Mouse (Mus musculus): ENCODE results near the gene Tmem132a.

Tmem132a gene

DNA sequence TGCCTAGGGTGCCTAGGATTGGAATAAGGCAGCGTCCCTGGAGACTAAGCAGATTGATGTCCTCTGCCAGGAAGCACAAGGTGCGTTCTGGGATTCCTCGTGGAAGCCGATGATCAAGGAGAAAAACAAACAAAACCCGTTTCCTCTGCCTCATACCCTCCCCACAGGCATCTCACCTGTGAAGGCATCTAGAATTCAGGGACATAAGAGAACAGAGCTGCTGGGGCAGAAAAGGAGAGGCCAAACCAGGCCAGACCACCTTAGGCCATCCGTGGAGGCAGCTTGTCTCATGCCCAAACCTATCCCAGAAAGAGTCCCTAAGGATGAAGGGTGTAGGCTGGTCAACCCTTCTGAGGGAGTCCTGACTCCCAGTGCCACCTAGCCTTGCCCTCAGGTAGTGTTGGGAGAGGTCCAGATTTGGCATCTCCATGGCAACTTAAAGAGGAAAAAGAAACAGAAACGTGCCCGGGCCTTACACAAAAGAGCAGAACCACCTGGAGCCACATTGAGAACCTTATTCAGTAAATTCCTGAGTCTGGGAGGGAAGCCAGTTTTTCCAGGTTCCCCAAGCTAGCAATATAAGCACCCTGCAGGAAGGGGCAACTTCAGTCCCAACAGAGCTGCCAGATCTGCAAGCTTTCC lies at the start of gene Tmem132a:
Tmem132a (minus strand) TSS at position 55 of the 642 bp plus-strand sequence.
- no peak for DNase-seq (ENCODE audit: low read depth)

DNA sequence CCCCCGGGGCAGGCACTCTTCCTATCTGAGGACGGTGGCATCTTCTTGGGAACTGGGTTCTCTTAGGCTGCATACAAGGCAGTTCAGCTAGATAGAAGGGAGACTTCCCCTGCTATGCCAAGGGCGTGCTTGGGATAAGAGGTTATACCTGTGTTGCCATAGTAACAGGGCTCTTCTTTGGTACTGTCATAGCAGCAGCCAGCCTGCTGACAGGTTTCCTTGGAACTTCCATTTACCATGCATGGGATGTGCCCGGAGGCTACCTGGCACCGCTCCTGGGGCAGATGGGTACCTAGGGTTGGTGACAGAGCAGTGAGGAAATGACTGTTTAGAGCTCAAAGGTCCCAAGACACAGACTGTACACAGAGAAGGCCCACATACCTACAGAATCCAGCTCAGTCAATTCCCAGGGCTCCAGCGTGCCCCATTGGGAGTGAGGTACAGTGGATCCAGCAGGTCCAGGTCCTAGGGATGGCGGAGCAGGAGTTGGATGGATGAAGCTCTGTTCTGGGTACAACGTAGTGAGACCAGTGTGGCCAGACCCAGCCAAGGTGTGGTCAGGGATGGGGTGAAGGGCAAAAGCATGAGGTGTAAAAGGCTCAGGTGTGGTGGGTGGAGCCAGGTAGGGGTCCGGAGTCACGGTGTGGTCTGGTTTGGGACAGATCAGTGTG lies 48.7 kb upstream of the Tmem132a start:
- DNase-seq (ENCODE audit: low read depth), result no peak

DNA sequence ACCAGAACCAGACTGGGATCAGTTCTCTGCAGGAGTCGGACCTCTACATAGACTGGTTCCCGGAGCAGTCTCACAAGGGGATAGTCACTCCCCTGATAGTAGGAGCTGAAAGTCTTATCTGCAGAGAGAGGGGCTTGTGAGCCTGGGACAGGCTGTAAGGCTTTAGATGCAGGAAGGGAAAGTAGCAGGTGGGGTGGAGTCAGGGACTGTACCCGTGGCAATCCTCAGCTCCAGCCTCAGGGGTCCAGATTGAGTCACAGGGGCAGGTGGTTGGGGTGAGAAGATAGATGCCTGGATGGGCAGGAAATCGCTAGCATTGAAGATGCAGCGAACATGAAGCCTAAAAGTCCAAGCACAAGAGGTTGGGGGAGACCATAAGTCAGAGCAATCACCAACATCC lies 46.8 kb upstream of the Tmem132a start:
- no peak for DNase-seq (ENCODE audit: low read depth)

DNA sequence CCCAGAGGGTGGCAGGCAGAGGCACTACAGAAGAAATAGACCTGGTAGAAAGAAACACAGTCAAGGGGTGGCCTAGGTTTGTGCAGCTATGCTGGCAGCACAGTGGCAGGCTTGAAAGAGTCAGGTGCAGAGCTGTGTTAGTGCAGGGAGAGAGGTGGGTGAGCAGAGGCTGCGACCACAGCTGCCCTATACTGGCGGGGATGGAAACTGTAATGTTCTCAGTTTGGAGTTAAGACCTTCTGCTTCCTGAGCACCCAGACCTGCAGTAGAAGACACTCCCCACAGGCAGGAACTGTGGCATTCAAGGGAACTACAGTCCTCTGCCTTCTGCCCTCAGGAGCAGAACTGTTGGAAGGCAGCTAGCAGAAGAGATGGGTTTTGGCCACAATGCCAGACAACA lies 45.1 kb upstream of the Tmem132a start:
- no peak for DNase-seq (ENCODE audit: low read depth)

DNA sequence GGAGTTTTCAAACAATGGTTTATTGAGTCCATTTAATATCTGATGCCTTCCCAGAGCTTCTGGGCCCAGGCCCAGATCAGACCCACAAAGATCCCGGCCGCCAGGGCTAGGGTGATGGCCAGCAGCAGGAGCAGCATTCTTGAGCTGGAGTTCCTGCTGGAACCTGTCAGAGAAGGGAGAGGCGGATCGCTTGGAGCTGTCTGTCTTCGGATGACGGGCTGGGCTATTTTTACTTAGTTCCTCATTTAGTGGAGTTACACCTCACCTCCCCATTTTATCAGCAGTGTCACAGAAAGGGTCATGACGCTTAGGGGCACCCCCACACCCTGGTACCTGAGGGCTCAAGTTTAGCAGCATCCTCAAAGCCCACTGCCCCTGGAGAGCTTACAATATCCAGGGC lies 44.6 kb upstream of the Tmem132a start:
- no peak for DNase-seq (ENCODE audit: low read depth)

DNA sequence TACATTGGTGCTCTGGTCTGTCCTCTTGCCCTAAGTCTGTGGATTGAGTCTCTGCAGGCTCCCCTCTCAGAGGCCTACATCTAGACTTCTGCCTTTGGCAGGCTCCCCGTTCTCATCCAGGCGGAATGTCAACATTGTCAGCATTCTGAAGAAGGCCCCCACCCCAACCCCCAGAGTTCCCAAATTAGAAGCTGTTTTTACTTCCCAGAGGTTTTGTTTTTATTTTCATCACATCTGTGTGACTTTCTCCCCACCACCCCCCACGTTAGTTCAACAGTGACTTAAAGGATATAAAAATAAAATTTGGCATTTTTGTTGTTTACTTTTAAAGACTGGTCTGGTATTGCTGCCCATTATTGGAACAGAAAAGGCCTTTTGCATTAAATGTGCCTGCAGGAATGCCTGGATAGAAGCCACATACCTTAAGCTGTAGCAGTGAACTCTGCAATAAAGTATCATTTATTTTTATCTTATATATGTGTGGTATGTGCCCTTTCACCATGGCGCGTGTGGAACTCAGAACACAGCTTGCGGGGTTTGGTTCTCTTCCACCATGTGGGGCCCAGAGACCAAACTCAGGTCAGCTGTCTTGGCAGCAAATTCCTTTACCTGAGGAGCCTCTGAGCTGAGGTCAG lies 39.5 kb upstream of the Tmem132a start:
- DNase-seq (ENCODE audit: low read depth), result no peak

DNA sequence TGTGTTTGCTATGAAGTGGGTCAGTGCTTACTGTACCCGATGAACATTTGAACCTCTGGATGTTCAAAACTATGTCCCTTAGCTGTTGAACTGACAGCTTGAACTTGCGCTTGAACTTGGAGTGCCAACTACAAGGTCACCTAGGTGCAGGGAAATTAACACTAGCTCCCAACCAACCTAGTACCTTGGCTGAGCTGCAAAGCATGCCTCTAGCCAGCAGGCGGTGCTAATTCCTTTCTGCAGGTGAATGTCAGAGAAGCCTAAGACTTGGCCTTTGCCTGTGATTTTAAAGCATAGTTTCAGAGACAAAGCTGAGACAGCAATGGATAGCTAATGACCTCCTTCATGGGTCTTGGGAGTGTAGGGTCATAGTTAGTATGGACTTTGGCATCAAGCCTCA lies 38.2 kb upstream of the Tmem132a start:
- peak; percentile 45 for DNase-seq (ENCODE audit: low read depth)

DNA sequence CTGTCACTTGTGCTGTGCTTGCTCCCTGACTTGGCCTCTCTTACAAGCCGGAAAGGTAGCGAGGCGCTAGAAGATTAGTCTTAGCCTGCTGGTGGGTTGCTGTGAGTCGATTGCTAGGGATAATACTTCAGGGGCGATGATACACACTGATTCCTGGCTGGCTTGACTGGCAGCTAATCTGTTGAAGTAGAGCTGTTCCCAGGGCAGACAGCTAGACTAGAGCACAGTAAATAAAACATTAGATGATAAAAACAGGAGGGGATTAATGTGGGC lies 35.9 kb upstream of the Tmem132a start:
- no peak for DNase-seq (ENCODE audit: low read depth)

DNA sequence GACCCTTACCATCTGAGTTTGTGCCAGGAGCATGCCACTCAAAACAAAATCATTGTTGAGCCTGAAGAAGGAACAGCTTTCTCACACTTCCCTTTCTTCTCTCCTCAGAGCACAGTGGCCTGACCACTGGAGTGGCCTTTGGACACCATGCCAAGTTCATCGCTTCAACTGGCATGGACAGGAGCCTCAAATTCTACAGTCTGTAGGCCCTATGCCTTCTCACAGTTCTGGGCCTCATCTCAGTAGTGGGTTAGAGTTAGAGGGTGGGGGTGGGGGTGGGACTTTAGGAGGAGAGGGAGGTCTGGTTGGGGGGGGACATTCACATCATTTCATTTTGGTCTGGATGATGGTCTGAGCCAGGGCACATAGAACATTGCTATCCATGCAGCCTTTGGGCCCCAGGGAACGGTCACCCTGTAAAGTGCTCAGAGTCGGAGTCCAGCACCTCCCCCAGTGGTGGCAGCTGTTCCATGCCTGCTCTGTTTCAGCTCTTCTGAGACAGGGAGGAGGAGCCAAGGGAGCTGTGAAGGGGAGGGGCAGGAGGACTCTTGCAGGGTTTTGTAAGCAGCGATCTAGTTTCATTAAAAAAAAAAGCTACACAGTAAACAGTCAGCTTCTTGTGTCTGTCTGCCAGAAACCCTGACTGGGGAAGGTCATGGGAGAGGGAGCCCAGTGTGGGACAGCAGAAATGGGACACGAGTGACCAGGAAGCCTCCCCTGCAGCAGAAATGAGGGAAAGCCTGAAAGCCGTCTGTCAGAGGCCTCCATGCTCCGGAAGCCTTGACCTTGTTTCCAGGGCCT lies 35.4 kb upstream of the Tmem132a start:
- DNase-seq (ENCODE audit: low read depth), result no peak

DNA sequence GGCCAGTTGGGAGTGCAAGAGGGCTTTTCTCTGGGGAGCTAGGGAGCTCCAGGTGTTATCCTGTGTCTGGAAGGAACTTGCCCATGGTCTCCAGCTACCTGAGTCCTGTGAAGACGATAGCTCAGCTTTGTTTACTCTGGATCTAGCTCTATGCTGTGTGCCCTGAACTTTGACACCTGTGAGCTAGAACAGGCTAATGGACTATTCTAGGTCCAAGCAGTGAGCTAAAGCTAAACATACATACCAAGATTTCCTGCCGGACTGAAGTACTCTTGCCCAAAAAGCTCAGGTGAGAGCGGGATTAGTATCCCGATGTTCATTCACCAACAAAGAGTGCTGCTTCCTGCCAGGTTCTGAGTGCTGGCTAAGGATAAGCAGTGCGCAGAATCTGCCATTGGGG lies 34.8 kb upstream of the Tmem132a start:
- no peak for DNase-seq (ENCODE audit: low read depth)

DNA sequence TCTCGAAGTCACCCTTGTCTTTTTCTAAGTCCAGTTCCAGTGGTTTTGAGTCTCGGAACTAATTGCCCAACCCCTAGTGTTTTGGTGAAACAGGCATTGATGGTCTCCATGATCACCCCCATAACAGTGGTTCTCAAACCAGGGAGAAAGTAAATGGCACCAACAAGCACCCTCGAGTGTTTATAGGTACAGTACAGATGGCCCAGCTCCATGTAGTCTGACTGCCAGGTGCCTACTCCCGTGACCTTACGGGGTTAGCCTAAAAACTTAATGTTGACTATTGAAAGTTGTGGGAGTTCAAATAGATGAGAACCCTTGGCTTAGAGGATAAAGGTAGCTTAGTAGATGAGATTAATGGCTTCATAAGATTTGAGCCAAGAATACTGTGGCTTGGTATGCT lies 31.3 kb upstream of the Tmem132a start:
- DNase-seq (ENCODE audit: low read depth), result no peak

DNA sequence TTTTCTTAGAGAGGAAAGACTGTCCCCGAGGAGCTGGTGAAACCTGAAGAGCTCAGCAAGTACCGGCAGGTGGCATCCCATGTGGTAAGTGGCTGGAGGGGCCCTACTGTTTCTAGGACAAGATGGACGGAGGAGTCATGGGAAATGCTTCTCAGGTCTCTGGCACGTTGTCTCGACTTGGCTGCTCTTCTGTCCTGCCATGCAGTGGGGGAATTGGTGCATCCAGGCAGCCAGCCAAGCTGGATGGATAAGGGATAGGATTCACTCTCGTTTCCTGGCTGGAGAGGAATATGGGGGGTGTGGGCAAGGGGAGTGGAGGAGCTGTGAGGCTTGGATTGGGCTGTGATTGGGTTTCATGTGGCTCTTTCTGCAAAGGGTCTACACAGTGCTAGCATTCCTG lies 30.6 kb upstream of the Tmem132a start:
- no peak for DNase-seq (ENCODE audit: low read depth)

DNA sequence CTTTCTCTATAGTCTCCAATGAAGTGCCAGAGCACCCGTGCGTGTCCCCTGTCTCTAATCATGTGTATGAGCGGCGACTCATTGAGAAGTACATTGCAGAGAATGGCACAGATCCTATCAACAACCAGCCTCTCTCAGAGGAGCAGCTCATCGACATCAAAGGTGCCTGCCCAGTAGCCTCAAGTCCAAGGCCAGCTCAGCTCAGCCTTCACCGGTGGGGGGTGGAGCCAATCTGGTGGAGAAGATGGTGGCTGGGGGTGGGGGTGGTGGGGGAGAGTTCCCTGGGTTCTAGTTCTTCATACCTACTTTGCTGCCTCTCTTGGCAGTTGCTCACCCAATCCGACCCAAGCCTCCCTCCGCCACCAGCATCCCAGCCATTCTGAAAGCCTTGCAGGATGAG lies 27.8 kb upstream of the Tmem132a start:
- no peak for DNase-seq (ENCODE audit: low read depth)

DNA sequence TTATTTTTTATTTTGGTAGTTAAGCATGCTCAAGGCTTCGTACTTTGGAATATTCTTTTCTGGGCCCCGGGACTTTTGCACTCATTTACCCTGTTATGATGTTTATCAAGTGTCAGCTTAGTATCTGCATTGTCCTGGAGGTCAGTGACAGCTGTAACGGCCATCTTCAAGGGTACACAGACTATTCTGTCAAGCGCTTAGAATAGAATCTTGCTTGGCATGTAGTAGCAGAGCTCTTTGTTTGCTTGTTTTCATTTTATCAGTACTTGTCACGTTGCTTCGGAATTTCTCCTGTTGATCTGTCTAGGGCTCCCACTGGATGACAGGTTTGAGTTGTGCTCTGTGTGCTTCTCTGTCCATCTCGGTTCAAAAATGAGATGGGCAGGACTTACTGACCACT lies 27.1 kb upstream of the Tmem132a start:
- DNase-seq (ENCODE audit: low read depth), result no peak

DNA sequence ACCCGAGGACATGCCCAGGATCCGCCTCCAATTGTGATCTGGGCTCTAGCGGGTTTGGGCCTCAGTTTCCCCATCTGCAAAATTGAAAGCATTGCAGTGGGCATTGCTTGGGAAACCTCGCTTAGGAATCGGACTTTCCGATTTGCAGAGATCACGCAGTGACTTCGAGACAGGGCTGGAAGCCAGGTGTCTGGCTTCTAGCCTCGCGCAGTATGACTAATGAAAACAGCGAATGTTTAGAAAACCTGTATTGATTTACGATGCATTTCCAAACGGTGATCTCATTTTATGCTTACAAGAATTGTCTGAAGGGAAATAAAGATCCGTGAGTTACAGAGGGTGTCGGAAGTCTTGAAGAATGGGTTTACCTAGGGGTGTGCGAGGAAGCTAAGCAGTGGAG lies 26.0 kb upstream of the Tmem132a start:
- DNase-seq (ENCODE audit: low read depth), result no peak

DNA sequence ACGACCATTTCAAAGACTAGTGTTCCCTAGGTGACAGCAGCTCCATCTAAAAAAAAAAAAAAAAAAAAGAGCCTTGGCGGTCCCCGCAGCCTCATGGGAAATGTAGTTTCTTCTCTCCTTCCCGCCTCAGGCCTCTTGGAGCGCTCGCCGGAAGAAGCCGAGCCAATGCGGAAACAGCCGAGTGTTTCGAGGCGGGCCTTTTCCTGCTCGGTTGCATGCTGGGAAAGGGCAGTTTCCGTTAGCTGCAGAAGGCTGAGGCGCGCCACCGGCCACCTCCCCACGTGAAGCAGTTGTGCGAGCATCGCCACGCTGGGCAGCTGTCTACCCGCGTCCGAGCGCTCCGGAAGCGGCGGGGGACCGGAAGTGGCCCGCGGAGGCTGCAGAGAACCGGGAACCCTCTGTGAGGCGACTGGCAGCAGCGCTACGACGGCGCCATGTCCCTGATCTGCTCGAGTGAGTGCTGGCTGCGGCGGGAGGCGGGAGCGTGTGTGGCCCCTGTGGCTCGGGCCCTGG lies 25.3 kb upstream of the Tmem132a start, which contains the start of gene Prpf19:
Prpf19 (plus strand) TSS at position 216 of the 513 bp plus-strand sequence.
- peak; percentile 94 for DNase-seq (ENCODE audit: low read depth)

DNA sequence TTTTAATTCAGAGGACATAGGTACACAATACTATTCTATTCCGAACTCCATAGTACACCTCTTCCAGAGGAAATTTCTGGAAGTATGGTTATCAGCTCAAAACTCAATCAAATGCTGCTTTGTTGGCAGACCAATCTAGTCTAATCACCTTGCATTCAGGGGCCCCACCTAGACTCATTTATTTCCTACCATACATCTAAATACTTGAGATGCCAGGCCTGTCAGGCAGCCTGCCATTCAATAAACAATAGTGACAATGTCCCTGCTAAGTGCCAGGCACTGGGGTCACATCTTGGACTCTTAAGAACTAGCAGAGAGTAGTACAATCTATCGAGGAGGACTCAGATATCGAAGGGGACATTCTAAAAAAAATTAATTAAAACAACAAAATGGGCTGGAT lies 22.5 kb upstream of the Tmem132a start:
- DNase-seq (ENCODE audit: low read depth), result no peak

DNA sequence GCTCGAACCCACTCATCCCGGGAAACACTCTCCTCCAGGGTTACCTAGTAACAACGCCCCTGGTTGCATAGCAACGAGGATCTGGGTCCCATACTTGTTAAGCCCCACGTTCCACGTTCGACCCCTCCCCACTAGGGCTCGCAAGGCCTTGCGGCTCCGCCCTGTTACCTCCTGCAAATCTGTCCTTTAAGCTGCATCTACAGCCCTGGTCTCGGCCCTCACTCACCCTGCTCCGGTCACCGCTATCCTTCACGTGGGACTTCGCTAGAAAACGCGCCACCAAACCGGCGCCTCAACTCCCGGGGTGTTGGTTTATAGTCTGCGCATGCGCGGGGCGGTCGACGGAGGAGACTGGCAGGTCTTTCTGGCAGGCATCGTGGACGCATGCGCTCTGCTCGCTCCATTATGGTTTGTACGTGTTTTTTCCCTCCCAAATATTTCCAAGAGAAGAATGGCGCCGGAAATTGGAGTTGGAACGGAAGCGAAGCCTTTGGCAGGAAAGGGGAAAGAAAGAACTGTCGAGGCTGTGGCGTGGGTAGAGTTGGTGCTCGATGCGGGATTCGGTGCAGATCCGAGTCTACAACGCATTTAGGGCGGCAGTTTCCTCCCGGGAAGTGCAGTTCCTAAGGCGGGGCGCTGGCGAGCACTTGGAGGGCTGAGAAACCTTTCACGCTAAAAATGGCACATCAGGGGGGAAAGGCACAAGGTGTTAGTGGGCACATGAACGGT lies 11.8 kb upstream of the Tmem132a start, which contains the start of gene Tmem109:
Tmem109 (minus strand) TSS at position 576 of the 729 bp plus-strand sequence.
- peak; percentile 85 for DNase-seq (ENCODE audit: low read depth)

DNA sequence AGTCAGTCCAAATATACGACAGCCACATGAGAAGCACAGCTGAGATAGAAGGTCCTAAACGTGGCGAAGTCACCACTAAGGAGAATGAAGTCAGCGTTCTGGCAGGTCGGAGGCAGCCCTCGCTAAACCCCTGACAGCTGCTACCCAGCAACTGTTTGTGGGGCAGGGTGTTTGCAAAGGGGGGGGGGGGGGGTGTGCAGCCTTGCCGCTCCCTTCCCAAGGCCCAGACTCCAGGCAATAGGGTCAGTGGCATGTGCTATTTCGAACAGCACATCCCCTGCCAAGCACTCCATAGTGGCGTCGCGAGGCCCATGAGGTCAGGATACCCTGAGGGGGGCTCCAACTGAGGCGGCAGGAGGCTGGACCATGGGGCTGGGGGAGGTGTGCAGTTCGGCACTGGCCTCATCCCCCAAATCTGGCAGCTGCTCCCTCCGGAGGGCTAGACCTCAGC lies 11.3 kb upstream of the Tmem132a start:
- DNase-seq (ENCODE audit: low read depth), result no peak

DNA sequence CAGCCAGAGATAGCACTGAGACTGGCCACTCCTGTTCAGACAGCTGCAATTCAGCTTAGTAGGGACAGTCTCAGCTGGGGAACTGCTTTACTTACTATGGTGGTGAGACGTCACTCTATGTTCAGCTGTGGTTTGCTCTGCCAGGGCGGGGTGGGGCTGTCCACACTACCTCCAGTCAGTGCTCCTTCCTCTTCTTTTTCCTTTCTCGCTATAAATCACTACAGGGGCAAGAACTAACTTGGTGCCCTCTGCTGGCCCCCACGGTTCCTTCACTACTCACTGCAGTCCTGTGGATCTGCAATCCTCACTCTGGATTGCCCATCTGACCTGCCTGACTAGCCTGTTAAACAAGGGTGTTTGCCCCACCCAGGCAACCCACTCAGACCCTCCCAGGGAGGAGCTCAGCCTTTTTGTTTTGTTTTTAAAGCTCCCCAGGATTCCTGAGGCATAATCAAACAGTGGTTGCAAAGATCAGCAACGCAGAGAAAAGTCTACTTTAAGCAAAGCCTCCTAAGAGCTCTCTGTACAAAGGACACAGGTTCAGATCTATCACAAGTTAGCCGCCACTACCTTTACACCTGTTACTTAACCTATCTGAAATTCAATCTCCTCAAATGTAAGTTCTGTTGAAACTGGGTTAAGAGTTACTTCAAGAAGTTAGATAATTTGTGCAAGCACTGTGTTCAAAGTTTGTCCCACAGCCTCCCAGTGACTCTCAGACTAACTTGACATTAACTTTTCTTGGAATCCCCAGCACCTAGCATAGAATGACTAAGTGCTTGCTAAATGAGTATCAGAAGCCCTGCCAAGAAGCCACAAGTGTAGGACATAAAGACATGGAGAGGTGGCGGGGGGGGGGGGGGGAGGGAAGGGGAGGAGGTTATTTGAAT lies 10.6 kb upstream of the Tmem132a start:
- DNase-seq (ENCODE audit: low read depth), result peak; percentile 53

All from c-Kit-positive CD71-negative TER-119-negative erythroid progenitor cells, embryonic 14.5 days (primary cell).